Mouse (Mus musculus): ENCODE measurements around the gene Ttc9b. TPM values are rescaled to one million over a fixed set of nuclear protein-coding genes. Genes with fewer than 3 reads are reported as not detected.

Ttc9b gene
- 0.15 and 0.22 TPM in 2 replicates for polyA plus RNA-seq (2012; rRNA removed)

DNA sequence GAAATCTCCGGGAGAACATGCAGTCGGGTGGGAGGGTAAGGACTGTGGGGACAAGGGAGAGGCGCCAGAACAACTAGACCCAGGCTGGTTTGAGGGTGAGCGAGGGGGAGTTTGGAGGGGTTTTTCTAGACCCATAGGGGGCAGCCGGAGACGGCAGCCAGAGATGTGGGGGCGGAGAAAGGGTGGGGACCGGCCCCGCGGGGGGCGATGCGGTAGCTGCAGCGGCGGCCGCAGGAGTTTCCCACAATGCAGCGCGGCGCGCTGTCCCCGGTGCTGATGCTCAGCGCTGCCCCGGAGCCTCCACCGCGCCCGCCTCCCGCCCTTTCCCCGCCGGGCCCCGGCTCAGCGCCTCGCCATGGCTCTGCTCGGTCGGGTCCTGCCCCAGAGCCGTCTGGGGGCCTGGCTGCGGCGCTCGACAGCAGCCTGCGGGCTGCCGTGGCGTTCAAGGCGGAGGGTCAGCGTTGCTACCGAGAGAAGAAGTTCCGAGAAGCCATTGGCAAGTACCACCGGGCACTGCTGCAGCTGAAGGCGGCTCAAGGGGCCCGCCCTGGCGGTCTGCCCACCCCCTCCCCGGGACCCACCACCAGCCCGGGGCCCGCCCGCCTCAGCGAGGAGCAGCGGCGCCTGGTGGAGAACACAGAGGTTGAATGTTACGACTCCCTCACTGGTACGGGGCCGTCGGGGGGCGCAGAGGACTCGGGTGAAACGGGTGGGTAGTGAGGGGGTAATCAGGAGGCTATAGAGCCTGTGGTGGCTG, at the start of gene Ttc9b:
Gene Ttc9b (plus strand): TSS at position 235 of the 757 bp plus-strand sequence.
- 6% methylated on average over 60 of the region's 62 CpGs for WGBS
- H3K27me3 ChIP-seq (ENCODE audit: control insufficient read depth, insufficient read depth, low read length), result peaks cover 22% of the 10 kb centered on the region
- H3K36me3 ChIP-seq (ENCODE audit: control insufficient read depth, insufficient read depth, low read length), result no peaks in the 10 kb centered on the region
- TF ChIP-seq POLR2A (IDR thresholded peaks at IDR 0.05; ENCODE audit: low read depth, low read length), result no peak
- TF ChIP-seq CTCF (IDR thresholded peaks at IDR 0.05; ENCODE audit: extremely low read depth, insufficient read length, insufficient replicate concordance, low read depth, low read length), result no peak
- no peak within 1 kb of the TSS for H3K4me3 ChIP-seq (ENCODE audit: low read depth, low read length)
- no peak within 1 kb of the TSS for H3K27ac ChIP-seq (ENCODE audit: insufficient read depth, low read depth, low read length)
- no peaks in the 10 kb centered on the region; the same call in 1 of the 2 replicates for H3K4me1 ChIP-seq (ENCODE audit: control insufficient read depth, insufficient read depth, insufficient read length, low read length)

DNA sequence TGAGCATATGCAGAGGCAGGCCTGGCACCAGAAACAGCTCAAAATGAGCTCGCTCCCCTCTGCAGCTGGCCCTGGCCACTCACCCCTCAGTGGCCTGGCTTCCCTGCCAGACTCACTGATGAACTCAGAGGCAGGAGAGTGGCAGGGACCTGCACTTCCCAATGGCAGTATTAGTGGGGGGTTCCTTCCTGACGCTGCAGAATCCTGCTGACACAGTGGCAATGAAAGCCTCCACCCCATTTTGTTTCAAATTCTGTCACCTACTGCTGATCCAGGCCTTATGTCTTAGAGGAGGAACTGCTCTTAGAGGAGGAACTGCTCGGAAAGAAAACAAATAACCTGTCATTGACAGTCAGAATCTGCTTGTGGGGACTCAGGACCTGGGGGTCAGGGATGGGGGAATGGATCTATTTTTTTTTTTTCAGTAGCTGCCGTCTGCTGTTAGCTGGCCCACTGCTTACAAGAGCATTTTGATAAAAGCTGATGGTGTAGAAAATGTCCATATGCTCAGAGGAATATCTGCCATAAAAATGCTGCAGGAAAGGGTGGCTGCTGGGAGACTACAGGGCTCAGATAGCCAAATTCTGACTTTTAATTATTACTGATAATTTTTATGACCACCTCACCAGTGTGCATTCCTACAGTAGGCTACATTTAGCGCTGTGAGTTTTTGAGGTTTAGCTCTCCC, 48.9 kb upstream of the Ttc9b start:
- peaks cover 25% of the 10 kb centered on the region for H3K4me1 ChIP-seq (ENCODE audit: control insufficient read depth, insufficient read depth, insufficient read length, low read length)
- no peak overlapping the region for H3K27ac ChIP-seq (ENCODE audit: insufficient read depth, low read depth, low read length)
- WGBS, result 72% methylated on average over 5 of the region's 5 CpGs
- H3K27me3 ChIP-seq (ENCODE audit: control insufficient read depth, insufficient read depth, low read length), result no peaks in the 10 kb centered on the region
- no peak overlapping the region for H3K4me3 ChIP-seq (ENCODE audit: low read depth, low read length)
- peaks cover 14% of the 10 kb centered on the region for H3K36me3 ChIP-seq (ENCODE audit: control insufficient read depth, insufficient read depth, low read length)
- TF ChIP-seq POLR2A (IDR thresholded peaks at IDR 0.05; ENCODE audit: low read depth, low read length) (no peak), CTCF (IDR thresholded peaks at IDR 0.05; ENCODE audit: extremely low read depth, insufficient read length, insufficient replicate concordance, low read depth, low read length) (no peak)

DNA sequence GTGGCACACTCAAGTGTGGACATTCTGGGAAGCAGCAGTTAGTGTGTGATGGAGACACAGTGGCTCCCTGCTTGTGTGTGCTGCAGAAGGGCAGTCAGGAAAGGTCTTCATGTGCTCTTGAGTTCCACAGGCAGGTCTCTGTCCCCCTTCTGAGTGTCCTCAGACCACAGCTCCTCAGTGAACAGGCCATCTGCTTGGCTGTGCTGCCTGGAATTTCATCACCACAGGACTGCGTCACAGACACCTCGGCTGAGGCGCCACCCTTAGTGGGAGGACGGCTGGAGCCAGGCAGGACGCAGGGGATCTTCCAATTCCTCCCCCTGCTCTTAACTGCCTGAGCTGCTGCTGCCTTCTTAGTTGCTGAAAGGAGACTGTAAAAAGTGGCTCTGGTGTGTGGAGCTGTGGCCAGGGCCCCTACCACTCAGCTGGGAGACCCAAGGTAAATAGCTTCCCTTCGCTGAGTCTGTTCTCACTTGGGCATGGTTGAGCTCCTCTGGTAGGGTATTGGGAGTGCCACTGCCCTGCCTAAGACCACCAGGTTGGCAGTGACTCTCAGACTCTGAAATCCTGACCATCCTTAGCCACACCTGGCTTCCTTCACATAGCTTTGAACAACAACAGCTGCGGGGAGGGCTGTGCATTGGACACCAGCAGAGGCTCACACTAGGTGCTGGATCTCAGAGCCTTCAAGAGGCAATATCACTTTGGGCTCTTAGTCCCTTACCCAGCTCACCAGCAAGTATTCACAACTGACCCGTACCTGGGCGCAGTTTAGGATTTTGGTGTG, 48.0 kb upstream of the Ttc9b start:
- WGBS, result 75% methylated on average over 9 of the region's 9 CpGs
- Histone ChIP-seq H3K27me3 (ENCODE audit: control insufficient read depth, insufficient read depth, low read length) (no peaks in the 10 kb centered on the region), H3K4me1 (ENCODE audit: control insufficient read depth, insufficient read depth, insufficient read length, low read length) (peaks cover 33% of the 10 kb centered on the region), H3K27ac (ENCODE audit: insufficient read depth, low read depth, low read length) (no peak overlapping the region), H3K4me3 (ENCODE audit: low read depth, low read length) (no peak overlapping the region), H3K36me3 (ENCODE audit: control insufficient read depth, insufficient read depth, low read length) (peaks cover 18% of the 10 kb centered on the region)
- TF ChIP-seq CTCF (IDR thresholded peaks at IDR 0.05; ENCODE audit: extremely low read depth, insufficient read length, insufficient replicate concordance, low read depth, low read length) (no peak), POLR2A (IDR thresholded peaks at IDR 0.05; ENCODE audit: low read depth, low read length) (no peak)

DNA sequence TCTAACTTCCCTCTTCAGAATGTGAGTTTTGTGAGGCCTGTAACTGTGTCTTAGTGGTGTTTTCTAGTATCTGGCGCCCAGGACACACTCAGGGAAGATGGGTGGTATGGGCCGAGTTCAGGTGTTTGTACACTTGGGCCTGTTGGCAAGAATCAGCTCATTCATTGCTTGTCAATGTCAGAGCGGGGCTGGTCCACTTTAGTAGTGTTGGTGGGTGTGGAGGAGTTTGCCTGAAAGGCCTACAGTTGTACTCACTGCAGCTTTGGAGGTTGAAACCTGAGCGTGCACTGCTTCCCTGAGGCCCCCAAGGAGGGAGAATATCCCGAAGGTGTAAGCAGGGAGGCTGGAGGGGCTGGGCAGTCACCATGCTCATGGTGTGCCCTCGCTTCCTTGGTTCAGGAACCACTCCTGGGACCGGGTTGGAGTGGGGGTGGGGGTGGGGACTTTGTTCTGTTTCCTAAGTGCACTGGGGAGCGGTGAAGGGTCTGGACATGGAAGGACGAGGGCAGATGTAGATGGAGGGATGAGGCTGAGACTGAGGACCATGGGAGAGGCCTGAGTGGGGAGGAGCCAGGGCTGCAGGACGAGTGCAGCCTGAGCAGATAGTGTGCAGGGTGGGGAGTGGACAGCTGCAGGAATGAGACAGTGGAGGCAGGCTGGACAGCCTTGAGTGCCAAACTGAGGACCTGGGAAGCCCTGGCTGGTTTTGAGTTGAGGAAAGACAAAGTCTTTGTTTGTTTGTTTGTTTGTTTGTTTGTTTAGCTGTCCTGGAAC, 47.0 kb upstream of the Ttc9b start:
- H3K36me3 ChIP-seq (ENCODE audit: control insufficient read depth, insufficient read depth, low read length), result peaks cover 18% of the 10 kb centered on the region
- no peaks in the 10 kb centered on the region for H3K27me3 ChIP-seq (ENCODE audit: control insufficient read depth, insufficient read depth, low read length)
- H3K4me1 ChIP-seq (ENCODE audit: control insufficient read depth, insufficient read depth, insufficient read length, low read length), result peaks cover 30% of the 10 kb centered on the region
- TF ChIP-seq CTCF (IDR thresholded peaks at IDR 0.05; ENCODE audit: extremely low read depth, insufficient read length, insufficient replicate concordance, low read depth, low read length), result no peak
- TF ChIP-seq POLR2A (IDR thresholded peaks at IDR 0.05; ENCODE audit: low read depth, low read length), result no peak
- no peak overlapping the region for H3K4me3 ChIP-seq (ENCODE audit: low read depth, low read length)
- WGBS, result 66% methylated on average over 10 of the region's 10 CpGs
- H3K27ac ChIP-seq (ENCODE audit: insufficient read depth, low read depth, low read length), result no peak overlapping the region

DNA sequence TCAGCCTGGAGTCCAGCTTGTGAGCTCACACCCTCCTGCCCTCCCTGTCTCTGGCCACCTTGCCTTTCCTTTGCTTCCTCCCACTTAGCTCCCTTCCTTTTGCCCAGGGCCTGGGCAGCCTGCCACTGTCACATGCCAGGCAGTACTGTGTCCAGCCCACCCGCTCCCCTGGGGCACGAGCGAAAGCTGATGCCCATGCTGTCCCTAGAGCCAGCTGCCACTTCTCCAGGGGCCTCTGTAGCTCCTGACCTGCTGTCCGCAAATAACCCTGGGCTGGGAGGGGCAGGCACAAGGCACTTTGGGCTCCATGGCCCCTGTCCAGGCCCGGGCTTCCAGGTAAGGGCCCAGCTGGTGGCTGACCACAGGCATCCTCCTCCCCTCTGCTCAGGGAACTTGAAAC, 46.1 kb upstream of the Ttc9b start:
- Histone ChIP-seq H3K36me3 (ENCODE audit: control insufficient read depth, insufficient read depth, low read length) (peaks cover 18% of the 10 kb centered on the region), H3K4me1 (ENCODE audit: control insufficient read depth, insufficient read depth, insufficient read length, low read length) (peaks cover 30% of the 10 kb centered on the region), H3K4me3 (ENCODE audit: low read depth, low read length) (no peak overlapping the region), H3K27me3 (ENCODE audit: control insufficient read depth, insufficient read depth, low read length) (no peaks in the 10 kb centered on the region), H3K27ac (ENCODE audit: insufficient read depth, low read depth, low read length) (no peak overlapping the region)
- no peak for TF ChIP-seq POLR2A (IDR thresholded peaks at IDR 0.05; ENCODE audit: low read depth, low read length)
- no peak for TF ChIP-seq CTCF (IDR thresholded peaks at IDR 0.05; ENCODE audit: extremely low read depth, insufficient read length, insufficient replicate concordance, low read depth, low read length)
- 67% methylated on average over 5 of the region's 5 CpGs for WGBS

DNA sequence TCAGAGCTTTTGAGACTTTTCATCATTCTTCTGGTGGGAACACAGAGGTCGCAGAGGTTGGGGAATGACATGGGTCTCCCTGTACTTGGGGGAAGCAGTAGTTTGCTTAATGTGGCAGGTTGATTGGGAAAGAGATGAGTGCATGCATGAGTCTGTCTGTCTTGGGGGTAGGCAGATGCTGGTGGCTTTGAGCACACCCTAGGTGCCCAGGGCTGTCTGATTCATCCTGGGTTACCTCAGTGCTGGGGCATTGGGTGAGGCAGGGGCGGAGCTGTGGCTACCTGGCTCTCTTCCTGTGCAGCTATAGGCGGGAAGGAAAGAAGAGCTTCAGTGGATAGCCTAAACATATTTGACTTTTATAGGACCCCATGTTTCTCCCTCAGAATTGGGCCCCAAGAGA, 45.6 kb upstream of the Ttc9b start:
- Histone ChIP-seq H3K27me3 (ENCODE audit: control insufficient read depth, insufficient read depth, low read length) (no peaks in the 10 kb centered on the region), H3K36me3 (ENCODE audit: control insufficient read depth, insufficient read depth, low read length) (peaks cover 18% of the 10 kb centered on the region), H3K4me3 (ENCODE audit: low read depth, low read length) (no peak overlapping the region), H3K4me1 (ENCODE audit: control insufficient read depth, insufficient read depth, insufficient read length, low read length) (peaks cover 26% of the 10 kb centered on the region), H3K27ac (ENCODE audit: insufficient read depth, low read depth, low read length) (no peak overlapping the region)
- no peak for TF ChIP-seq CTCF (IDR thresholded peaks at IDR 0.05; ENCODE audit: extremely low read depth, insufficient read length, insufficient replicate concordance, low read depth, low read length)
- TF ChIP-seq POLR2A (IDR thresholded peaks at IDR 0.05; ENCODE audit: low read depth, low read length), result no peak
- 68% methylated on average over 3 of the region's 3 CpGs for WGBS

Data from small intestine, adult 2 months (tissue).